Mouse (Mus musculus): Measurements from ENCODE around the gene Zdhhc24.
"Not testable (repeated sequence)": the region's sequence is repeated elsewhere in the genome, so short reads cannot be mapped to it uniquely, and the experiment has no call there.

The Zdhhc24 gene

GRCm38 (mm10) chr19:4878405-4879323, at the start of gene Zdhhc24:
TSS of gene Zdhhc24 (plus strand) at chr19:4878668.
- peak; percentile 96 for DNase-seq

- DNase-seq: peak; percentile 74
Measured at GRCm38 (mm10) chr19:4829156-4829555, 49.3 kb upstream of the Zdhhc24 start.

DNA sequence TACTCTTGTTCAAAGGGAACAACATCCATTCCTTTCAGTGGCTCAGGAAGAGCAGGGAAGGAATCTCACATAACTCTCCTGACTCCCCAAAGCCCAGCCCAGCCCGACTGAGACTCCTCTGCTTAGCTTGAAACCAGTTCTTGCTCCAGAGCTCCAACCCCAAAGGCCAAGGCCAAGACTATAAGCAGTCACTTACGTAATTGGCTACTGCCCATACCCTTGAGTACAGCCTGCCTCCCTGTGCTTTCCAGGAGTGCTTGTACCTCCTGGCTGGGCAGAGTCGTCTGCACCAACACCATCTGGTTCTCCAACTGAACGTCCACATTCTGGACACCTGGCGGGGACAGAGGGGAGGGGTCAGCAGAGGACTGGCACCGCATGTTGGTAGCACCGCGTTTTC, 44.5 kb upstream of the Zdhhc24 start:
- DNase-seq: no peak

DNA sequence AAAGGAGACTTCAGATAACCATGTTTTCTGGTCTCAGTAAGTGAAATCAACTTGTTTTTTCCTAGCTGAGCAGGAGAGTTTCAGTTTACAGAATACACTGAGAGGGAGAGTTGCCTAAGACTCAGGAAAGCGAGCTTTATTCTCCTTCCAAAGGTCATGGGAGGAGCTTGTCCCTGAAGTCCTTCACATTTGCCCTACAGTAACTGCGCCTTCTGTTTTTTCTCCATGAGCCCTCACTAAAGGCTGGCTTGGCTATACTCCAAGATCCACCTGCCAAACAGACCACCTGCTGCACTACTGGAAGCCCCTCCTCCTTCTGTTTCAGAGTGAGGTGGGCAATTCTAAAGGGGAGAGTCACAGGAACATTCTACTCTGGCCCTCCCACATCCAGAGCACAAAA, 42.4 kb upstream of the Zdhhc24 start:
- peak; percentile 48 for DNase-seq

DNA sequence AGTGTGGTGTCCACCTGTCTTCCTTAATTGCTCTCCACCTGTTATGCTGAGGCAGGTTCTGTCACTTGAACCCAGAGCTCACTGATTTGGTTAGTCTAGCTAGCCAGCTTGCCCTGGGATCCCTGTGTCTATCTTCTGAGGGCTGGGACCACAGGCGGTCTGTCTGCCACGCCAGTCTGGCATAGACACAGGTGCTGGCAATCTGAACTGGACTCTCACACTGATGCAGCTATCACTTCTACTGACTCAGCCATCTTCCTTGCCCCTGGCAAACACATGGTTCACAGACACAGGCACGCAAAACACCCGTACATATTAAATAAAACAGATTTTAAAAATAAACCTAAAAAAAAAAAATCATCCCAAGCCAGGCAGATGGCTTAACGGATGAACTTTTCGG, 41.4 kb upstream of the Zdhhc24 start:
- DNase-seq: no peak

DNA sequence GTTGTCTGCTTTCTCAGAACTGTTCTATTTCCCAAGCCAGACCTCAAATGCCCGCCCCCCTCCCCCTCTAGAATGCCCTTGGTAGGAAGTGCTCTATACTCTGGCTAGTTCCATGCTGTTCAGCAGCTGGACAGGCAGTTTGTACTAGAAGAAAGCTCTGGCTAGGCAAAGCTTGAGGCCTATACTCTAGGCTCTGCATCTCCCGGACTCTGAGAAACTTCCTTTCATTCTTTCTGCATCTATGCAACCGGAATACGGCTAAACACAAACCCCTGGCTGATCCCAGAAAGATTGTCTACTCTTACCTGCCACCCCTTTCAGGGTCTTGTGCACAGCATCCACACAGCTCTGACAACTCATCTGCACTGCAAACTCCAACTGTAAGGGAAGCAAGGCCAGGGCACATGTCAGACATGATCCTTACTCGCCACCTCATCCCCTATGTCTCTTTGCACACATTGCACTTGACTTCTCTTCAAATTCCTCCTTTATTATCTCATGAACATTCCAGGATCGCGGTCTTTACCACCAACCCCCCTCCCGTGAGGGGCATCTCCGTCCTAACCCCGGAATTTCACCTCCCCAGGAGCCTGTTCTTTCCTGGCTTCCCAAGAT, 39.8 kb upstream of the Zdhhc24 start:
- DNase-seq: no peak

GRCm38 (mm10) chr19:4839149-4839548, 39.3 kb upstream of the Zdhhc24 start, which contains the start of the genes Ccs and Ccdc87:
TSS of gene Ccs (minus strand) at chr19:4839332.
TSS of gene Ccdc87 (plus strand) at chr19:4839366.
- peak; percentile 98 for DNase-seq

- no peak for DNase-seq
Measured at GRCm38 (mm10) chr19:4840848-4841247, 37.6 kb upstream of the Zdhhc24 start.

GRCm38 (mm10) chr19:4842611-4843010, 35.9 kb upstream of the Zdhhc24 start:
- DNase-seq: no peak

DNA sequence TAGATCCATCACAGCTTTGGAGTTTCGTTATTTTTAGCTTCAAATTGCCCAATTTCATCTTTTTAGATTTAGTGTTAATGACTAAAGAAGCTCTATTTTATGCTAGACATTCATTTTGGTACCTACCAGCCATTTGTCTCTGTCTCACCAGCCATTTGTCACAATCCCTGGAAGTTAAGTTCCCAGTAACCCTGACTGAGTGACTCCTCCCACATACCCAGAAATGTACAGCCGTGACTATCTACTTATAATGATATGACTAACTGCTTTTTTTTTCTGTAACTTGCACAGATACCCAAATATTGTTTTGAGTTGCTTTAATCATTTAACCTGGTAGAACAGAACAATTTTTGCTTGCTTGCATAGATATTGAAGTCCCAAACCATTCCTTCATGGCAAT, 32.6 kb upstream of the Zdhhc24 start:
- DNase-seq: no peak

DNA sequence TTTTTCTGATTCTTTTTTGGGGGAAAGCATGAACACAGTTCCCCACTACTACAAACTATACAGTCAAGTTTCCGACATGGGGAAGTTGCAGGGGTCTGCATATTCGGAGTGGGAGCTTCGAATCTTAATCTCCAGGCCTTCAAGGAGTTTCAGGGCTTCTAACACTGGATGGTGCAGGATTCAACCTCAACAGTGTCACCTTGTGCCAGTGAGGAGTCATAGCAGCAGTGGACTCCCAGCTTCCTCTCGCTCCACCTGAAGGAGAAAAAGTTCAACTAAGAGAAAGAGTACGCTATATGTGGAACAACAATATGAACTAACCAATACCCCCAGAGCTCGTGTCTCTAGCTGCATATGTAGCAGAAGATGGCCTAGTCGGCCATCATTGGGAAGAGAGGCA, 31.0 kb upstream of the Zdhhc24 start:
- peak; percentile 37 for DNase-seq

DNA sequence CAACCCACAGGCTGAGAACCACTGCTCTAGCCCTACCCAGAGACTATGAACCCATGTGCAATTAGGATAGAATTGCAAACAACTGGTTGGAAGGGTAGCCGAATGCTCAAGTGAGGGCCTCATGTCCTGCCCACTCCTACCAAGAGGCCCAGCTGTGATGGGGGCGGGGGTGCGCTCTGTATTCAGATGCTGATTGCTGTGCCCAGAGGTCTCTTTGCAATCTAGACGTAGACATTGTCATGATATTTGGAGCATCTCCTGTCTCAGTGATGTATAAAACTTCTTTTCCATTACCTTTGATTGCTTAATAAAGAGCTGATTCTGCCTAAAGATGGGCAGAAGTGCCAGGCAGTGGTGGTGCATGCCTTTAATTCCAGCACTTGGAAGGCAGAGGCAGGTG, 28.7 kb upstream of the Zdhhc24 start:
- no peak for DNase-seq

- DNase-seq: no peak
Measured at GRCm38 (mm10) chr19:4850281-4850680, 28.2 kb upstream of the Zdhhc24 start.

GRCm38 (mm10) chr19:4854552-4855469, 23.7 kb upstream of the Zdhhc24 start, which contains the start of gene Ctsf:
TSS of gene Ctsf (plus strand) at chr19:4855130.
- DNase-seq: peak; percentile 91

DNA sequence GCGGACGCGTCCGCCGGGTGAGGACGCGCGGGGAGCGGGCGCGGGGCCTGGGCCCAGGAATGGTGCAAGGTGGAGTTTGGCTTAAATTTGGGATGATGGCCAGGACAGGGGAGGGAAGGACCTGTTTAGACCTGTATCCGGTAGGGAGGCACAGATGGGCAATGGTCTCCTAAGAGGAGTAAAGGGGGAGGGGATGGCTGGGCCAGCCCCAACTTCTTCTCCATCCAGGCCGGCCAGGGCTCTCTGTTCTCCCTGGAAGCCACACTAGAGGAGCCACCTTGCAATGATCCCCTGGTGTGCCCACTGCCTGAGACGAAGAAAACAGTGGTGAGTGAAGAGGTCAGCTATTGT, 23.0 kb upstream of the Zdhhc24 start:
- DNase-seq: no peak

- DNase-seq: no peak
Measured at GRCm38 (mm10) chr19:4855951-4856350, 22.5 kb upstream of the Zdhhc24 start.

DNA sequence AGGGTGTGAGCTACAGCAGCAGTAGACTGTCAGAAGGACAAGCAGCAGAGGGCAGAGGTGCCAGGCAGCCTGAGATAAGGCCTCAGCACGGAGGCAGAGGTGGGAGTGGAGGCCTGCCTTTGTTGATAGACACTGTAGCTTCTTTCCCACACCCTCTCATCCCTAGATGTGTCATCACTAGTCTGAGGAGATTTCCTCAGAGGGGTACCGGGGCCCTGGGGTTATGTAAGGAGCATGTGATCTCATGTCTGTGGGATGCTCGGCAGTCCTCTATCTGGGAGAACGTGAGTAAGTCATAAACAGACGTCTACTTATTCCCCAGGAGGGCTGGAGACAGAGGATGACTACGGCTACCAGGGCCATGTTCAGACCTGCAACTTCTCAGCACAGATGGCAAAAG, 19.4 kb upstream of the Zdhhc24 start:
- no peak for DNase-seq

DNA sequence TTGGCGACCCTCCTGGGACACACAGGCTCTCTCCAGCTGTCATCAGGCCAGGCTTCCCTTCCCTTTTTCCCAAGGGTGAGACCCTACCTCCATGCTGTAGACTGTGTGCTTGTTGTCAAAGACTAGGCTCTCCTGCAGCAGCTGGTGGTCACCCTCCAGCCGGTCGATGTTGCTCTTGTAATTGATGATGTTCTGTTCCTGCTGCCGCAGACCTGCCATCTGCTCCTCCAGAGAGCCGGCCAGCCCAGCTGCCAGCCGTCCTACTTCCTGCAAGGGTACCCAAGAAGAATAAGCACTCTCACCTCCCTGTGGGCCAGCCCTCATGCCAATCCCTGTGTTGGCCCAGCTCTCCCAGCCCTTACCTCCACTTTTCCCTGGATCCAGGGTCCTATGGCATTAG, 15.4 kb upstream of the Zdhhc24 start:
- no peak for DNase-seq

DNA sequence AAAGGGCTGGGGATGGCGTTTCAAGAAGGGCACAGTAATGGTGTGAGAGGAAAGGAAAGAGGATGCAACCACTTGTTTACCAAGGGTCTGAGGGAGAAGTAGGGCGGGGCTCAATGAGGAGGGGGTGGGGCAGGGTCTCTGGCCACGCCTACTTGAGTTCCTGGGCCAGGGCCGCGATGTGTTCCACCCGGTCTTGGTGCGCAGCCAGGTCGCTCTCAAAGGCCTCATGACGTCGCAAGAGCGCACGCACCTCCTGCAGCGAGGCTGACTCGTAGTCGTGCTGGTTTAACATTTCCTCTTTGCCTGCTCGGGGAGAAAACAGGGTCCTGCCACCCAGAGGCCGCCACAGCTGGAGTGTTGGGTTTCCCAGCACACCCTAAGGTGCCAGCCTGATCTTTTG, 13.3 kb upstream of the Zdhhc24 start:
- DNase-seq: peak; percentile 23

DNA sequence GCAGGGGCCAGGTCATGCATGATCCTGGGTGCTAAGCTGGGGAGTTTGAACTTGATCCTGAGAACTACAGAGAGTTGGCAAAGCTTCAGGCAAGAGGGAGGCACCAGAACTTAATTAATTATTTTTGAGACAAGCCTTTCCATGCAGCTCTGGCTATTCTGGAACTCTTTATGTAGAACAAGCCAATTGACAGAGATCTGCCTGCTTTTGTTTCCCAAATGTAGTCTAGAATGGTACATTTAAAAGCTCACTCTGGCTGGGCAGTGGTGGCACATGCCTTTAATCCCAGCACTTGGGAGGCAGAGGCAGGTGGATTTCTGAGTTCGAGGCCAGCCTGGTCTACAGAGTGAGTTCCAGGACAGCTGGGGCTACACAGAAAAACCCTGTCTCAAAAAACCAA, 3.9 kb upstream of the Zdhhc24 start:
- not testable (repeated sequence) for DNase-seq

- DNase-seq: no peak
Measured at GRCm38 (mm10) chr19:4876241-4876640, 2.2 kb upstream of the Zdhhc24 start.

DNA sequence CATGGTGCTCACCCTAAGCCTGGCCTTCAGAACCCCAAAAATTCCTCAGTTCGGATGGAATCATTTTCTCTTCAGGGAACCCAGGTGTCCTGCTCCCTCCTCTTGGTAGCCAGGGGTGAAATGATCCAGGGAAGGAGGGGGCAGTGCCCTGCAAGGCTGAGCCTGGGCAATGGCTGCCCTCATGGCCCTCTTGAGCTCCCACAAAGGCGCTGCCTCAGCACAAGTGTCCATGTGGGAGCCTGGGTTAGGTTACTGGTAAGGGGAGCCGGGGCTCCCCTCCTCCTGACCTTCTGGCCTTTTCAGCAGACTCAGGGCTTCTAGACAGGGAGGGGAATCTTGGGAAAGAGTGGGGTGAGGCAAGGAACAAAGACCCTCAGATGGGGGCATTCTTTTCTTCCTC, 1.7 kb upstream of the Zdhhc24 start:
- DNase-seq: no peak

DNA sequence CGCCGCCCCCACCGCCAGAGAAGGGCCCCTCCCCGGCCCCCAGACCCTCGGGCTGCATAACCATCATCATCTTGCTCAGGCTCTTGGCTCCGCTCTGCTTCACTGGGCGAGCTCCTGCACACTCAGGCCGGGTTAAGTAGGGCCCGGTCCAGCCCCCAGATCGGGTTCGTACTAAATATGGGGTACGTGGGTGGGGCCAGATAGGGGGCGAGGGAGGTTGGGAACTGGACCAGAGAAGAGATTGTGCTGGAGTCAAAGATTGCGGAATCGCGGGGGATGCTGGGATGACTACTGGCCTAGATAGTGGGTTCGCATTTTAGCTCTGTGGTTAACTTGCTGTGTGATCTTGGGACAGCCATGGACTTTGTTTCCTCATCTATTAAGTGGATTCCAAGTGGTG, 683 bp upstream of the Zdhhc24 start, which contains the start of gene Actn3:
TSS of gene Actn3 (minus strand) at position 125 of the 400 bp plus-strand sequence.
- DNase-seq: peak; percentile 10
